Mouse (Mus musculus): ENCODE measurements around the gene Gm10406.
A peak's percentile ranks its signal among the peaks of the same experiment; 100 is the strongest.
"Not testable (repeated sequence)": the region's sequence is repeated elsewhere in the genome, so short reads cannot be mapped to it uniquely, and the experiment has no call there.

The Gm10406 gene

GRCm38 (mm10) chr14:7026781-7027749, at the start of gene Gm10406:
Gm10406 (minus strand) TSS chr14:7027449.
- DNase-seq (ENCODE audit: low spot score in 2 of 2), result peak in 1 of 2 experiments; percentile 2

GRCm38 (mm10) chr14:7044870-7045269, 17.6 kb upstream of the Gm10406 start, which contains the start of gene Gm3685:
Gm3685 (minus strand) TSS chr14:7044970.
- not testable (repeated sequence) for DNase-seq (ENCODE audit: low spot score in 2 of 2)

- not testable (repeated sequence) for DNase-seq (ENCODE audit: low spot score in 2 of 2)
Measured at GRCm38 (mm10) chr14:7026274-7026673, 975 bp downstream of the Gm10406 start.

- DNase-seq (ENCODE audit: low spot score in 2 of 2), result not testable (repeated sequence)
Measured at GRCm38 (mm10) chr14:6973718-6974117, 53.5 kb downstream of the Gm10406 start, which contains the start of gene Gm6356. Gm6356 (minus strand) TSS chr14:6973818.
